Mouse (Mus musculus): ENCODE measurements around the gene Wwox. TPM values are rescaled to one million over a fixed set of nuclear protein-coding genes. Genes with fewer than 3 reads are reported as not detected.

The Wwox gene
- polyA plus RNA-seq, 1 experiment from 2014 or later: 11.0 TPM

GRCm38 (mm10) chr8:115186121-115186811 lies 746.8 kb downstream of the Wwox start:
- H3K36me3 ChIP-seq (ENCODE audit: control insufficient read depth, insufficient read depth, low read length): no peaks in the 10 kb centered on the region
- no peak for ATAC-seq (ENCODE audit: insufficient read depth, low FRiP score, low TSS enrichment)
- H3K4me1 ChIP-seq (ENCODE audit: control insufficient read depth, insufficient read depth, low read length): no peaks in the 10 kb centered on the region
- no peak overlapping the region for H3K27ac ChIP-seq (ENCODE audit: low read depth, low read length)
- H3K9me3 ChIP-seq (ENCODE audit: control insufficient read depth, low read length): no peaks in the 10 kb centered on the region
- H3K4me2 ChIP-seq (ENCODE audit: low read depth): no peak overlapping the region
- 69% methylated on average over 13 of the region's 13 CpGs for WGBS
- no peak overlapping the region for H3K9ac ChIP-seq (ENCODE audit: low read length)
- H3K27me3 ChIP-seq (ENCODE audit: control insufficient read depth, insufficient read depth, low read length): no peaks in the 10 kb centered on the region
- DNase-seq (ENCODE audit: low spot score): no peak
- no peak overlapping the region for H3K4me3 ChIP-seq (ENCODE audit: low read depth, low read length)

GRCm38 (mm10) chr8:115186882-115187281 lies 747.4 kb downstream of the Wwox start:
- no peaks in the 10 kb centered on the region for H3K27me3 ChIP-seq (ENCODE audit: control insufficient read depth, insufficient read depth, low read length)
- no peaks in the 10 kb centered on the region for H3K4me1 ChIP-seq (ENCODE audit: control insufficient read depth, insufficient read depth, low read length)
- ATAC-seq (ENCODE audit: insufficient read depth, low FRiP score, low TSS enrichment) (no peak), DNase-seq (ENCODE audit: low spot score) (no peak)
- no peaks in the 10 kb centered on the region for H3K36me3 ChIP-seq (ENCODE audit: control insufficient read depth, insufficient read depth, low read length)
- no peak overlapping the region for H3K9ac ChIP-seq (ENCODE audit: low read length)
- 11% methylated on average over 1 of the region's 2 CpGs for WGBS
- H3K27ac ChIP-seq (ENCODE audit: low read depth, low read length): no peak overlapping the region
- H3K9me3 ChIP-seq (ENCODE audit: control insufficient read depth, low read length): no peaks in the 10 kb centered on the region
- no peak overlapping the region for H3K4me3 ChIP-seq (ENCODE audit: low read depth, low read length)
- no peak overlapping the region for H3K4me2 ChIP-seq (ENCODE audit: low read depth)

- H3K9ac ChIP-seq (ENCODE audit: low read length): no peak overlapping the region
- WGBS: 73% methylated on average over 4 of the region's 4 CpGs
- no peaks in the 10 kb centered on the region for H3K27me3 ChIP-seq (ENCODE audit: control insufficient read depth, insufficient read depth, low read length)
- no peak for ATAC-seq (ENCODE audit: insufficient read depth, low FRiP score, low TSS enrichment)
- no peak overlapping the region for H3K4me2 ChIP-seq (ENCODE audit: low read depth)
- H3K27ac ChIP-seq (ENCODE audit: low read depth, low read length): no peak overlapping the region
- no peaks in the 10 kb centered on the region for H3K4me1 ChIP-seq (ENCODE audit: control insufficient read depth, insufficient read depth, low read length)
- no peaks in the 10 kb centered on the region for H3K9me3 ChIP-seq (ENCODE audit: control insufficient read depth, low read length)
- H3K4me3 ChIP-seq (ENCODE audit: low read depth, low read length): no peak overlapping the region
- no peak for DNase-seq (ENCODE audit: low spot score)
- H3K36me3 ChIP-seq (ENCODE audit: control insufficient read depth, insufficient read depth, low read length): no peaks in the 10 kb centered on the region
Measured at GRCm38 (mm10) chr8:115188446-115188845, 749.0 kb downstream of the Wwox start.

- no peak overlapping the region for H3K27ac ChIP-seq (ENCODE audit: low read depth, low read length)
- H3K9ac ChIP-seq (ENCODE audit: low read length): no peak overlapping the region
- no peaks in the 10 kb centered on the region for H3K27me3 ChIP-seq (ENCODE audit: control insufficient read depth, insufficient read depth, low read length)
- no peak overlapping the region for H3K4me3 ChIP-seq (ENCODE audit: low read depth, low read length)
- no peaks in the 10 kb centered on the region for H3K4me1 ChIP-seq (ENCODE audit: control insufficient read depth, insufficient read depth, low read length)
- ATAC-seq (ENCODE audit: insufficient read depth, low FRiP score, low TSS enrichment): no peak
- H3K9me3 ChIP-seq (ENCODE audit: control insufficient read depth, low read length): no peaks in the 10 kb centered on the region
- H3K36me3 ChIP-seq (ENCODE audit: control insufficient read depth, insufficient read depth, low read length): no peaks in the 10 kb centered on the region
- 89% methylated on average over 11 of the region's 11 CpGs for WGBS
- no peak overlapping the region for H3K4me2 ChIP-seq (ENCODE audit: low read depth)
- no peak for DNase-seq (ENCODE audit: low spot score)
Measured at GRCm38 (mm10) chr8:115189836-115190235, 750.4 kb downstream of the Wwox start.

- Histone ChIP-seq H3K4me3 (ENCODE audit: low read depth, low read length) (no peak overlapping the region), H3K36me3 (ENCODE audit: control insufficient read depth, insufficient read depth, low read length) (no peaks in the 10 kb centered on the region), H3K4me2 (ENCODE audit: low read depth) (no peak overlapping the region), H3K9me3 (ENCODE audit: control insufficient read depth, low read length) (no peaks in the 10 kb centered on the region), H3K9ac (ENCODE audit: low read length) (no peak overlapping the region), H3K27ac (ENCODE audit: low read depth, low read length) (no peak overlapping the region), H3K4me1 (ENCODE audit: control insufficient read depth, insufficient read depth, low read length) (no peaks in the 10 kb centered on the region), H3K27me3 (ENCODE audit: control insufficient read depth, insufficient read depth, low read length) (no peaks in the 10 kb centered on the region)
- ATAC-seq (ENCODE audit: insufficient read depth, low FRiP score, low TSS enrichment): no peak
- WGBS: 90% methylated on average over 2 of the region's 2 CpGs
- no peak for DNase-seq (ENCODE audit: low spot score)
Measured at GRCm38 (mm10) chr8:115193767-115194166, 754.3 kb downstream of the Wwox start.

- Histone ChIP-seq H3K4me3 (ENCODE audit: low read depth, low read length) (no peak overlapping the region), H3K9ac (ENCODE audit: low read length) (no peak overlapping the region), H3K36me3 (ENCODE audit: control insufficient read depth, insufficient read depth, low read length) (no peaks in the 10 kb centered on the region), H3K9me3 (ENCODE audit: control insufficient read depth, low read length) (no peaks in the 10 kb centered on the region), H3K27me3 (ENCODE audit: control insufficient read depth, insufficient read depth, low read length) (no peaks in the 10 kb centered on the region), H3K4me2 (ENCODE audit: low read depth) (no peak overlapping the region), H3K27ac (ENCODE audit: low read depth, low read length) (no peak overlapping the region), H3K4me1 (ENCODE audit: control insufficient read depth, insufficient read depth, low read length) (no peaks in the 10 kb centered on the region)
- ATAC-seq (ENCODE audit: insufficient read depth, low FRiP score, low TSS enrichment): no peak
- WGBS: 92% methylated on average over 10 of the region's 10 CpGs
- no peak for DNase-seq (ENCODE audit: low spot score)
Measured at GRCm38 (mm10) chr8:115195334-115195733, 755.9 kb downstream of the Wwox start.

- no peaks in the 10 kb centered on the region for H3K9me3 ChIP-seq (ENCODE audit: control insufficient read depth, low read length)
- H3K4me2 ChIP-seq (ENCODE audit: low read depth): no peak overlapping the region
- ATAC-seq (ENCODE audit: insufficient read depth, low FRiP score, low TSS enrichment) (no peak), DNase-seq (ENCODE audit: low spot score) (no peak)
- 68% methylated on average over 2 of the region's 2 CpGs for WGBS
- H3K36me3 ChIP-seq (ENCODE audit: control insufficient read depth, insufficient read depth, low read length): no peaks in the 10 kb centered on the region
- no peaks in the 10 kb centered on the region for H3K4me1 ChIP-seq (ENCODE audit: control insufficient read depth, insufficient read depth, low read length)
- no peak overlapping the region for H3K9ac ChIP-seq (ENCODE audit: low read length)
- no peak overlapping the region for H3K27ac ChIP-seq (ENCODE audit: low read depth, low read length)
- no peak overlapping the region for H3K4me3 ChIP-seq (ENCODE audit: low read depth, low read length)
- no peaks in the 10 kb centered on the region for H3K27me3 ChIP-seq (ENCODE audit: control insufficient read depth, insufficient read depth, low read length)
Measured at GRCm38 (mm10) chr8:115196859-115197258, 757.4 kb downstream of the Wwox start.

GRCm38 (mm10) chr8:115199204-115199603 lies 759.7 kb downstream of the Wwox start:
- H3K27ac ChIP-seq (ENCODE audit: low read depth, low read length): no peak overlapping the region
- no peak overlapping the region for H3K4me2 ChIP-seq (ENCODE audit: low read depth)
- no peak overlapping the region for H3K9ac ChIP-seq (ENCODE audit: low read length)
- no peaks in the 10 kb centered on the region for H3K27me3 ChIP-seq (ENCODE audit: control insufficient read depth, insufficient read depth, low read length)
- no peak overlapping the region for H3K4me3 ChIP-seq (ENCODE audit: low read depth, low read length)
- WGBS: 8% methylated on average over 4 of the region's 4 CpGs
- ATAC-seq (ENCODE audit: insufficient read depth, low FRiP score, low TSS enrichment): no peak
- H3K9me3 ChIP-seq (ENCODE audit: control insufficient read depth, low read length): no peaks in the 10 kb centered on the region
- no peaks in the 10 kb centered on the region for H3K36me3 ChIP-seq (ENCODE audit: control insufficient read depth, insufficient read depth, low read length)
- no peaks in the 10 kb centered on the region for H3K4me1 ChIP-seq (ENCODE audit: control insufficient read depth, insufficient read depth, low read length)
- DNase-seq (ENCODE audit: low spot score): no peak

GRCm38 (mm10) chr8:115199616-115200150 lies 760.2 kb downstream of the Wwox start:
- no peaks in the 10 kb centered on the region for H3K9me3 ChIP-seq (ENCODE audit: control insufficient read depth, low read length)
- no peak overlapping the region for H3K27ac ChIP-seq (ENCODE audit: low read depth, low read length)
- ATAC-seq (ENCODE audit: insufficient read depth, low FRiP score, low TSS enrichment): no peak
- H3K36me3 ChIP-seq (ENCODE audit: control insufficient read depth, insufficient read depth, low read length): no peaks in the 10 kb centered on the region
- H3K4me2 ChIP-seq (ENCODE audit: low read depth): no peak overlapping the region
- DNase-seq (ENCODE audit: low spot score): no peak
- no peak overlapping the region for H3K4me3 ChIP-seq (ENCODE audit: low read depth, low read length)
- H3K4me1 ChIP-seq (ENCODE audit: control insufficient read depth, insufficient read depth, low read length): no peaks in the 10 kb centered on the region
- H3K9ac ChIP-seq (ENCODE audit: low read length): no peak overlapping the region
- H3K27me3 ChIP-seq (ENCODE audit: control insufficient read depth, insufficient read depth, low read length): no peaks in the 10 kb centered on the region
- 19% methylated on average over 14 of the region's 14 CpGs for WGBS
